Mouse (Mus musculus) CH12.LX (cell line): Measurements from ENCODE around the gene Ppm1n. TPM values are rescaled to one million over a fixed set of nuclear protein-coding genes. Genes with fewer than 3 reads are reported as not detected.
A peak's percentile ranks its signal among the peaks of the same experiment; 100 is the strongest.

Experiments used
- DNase-seq: peaks from one replicate; pipeline ENCODE4 v3.0.0-alpha.2; 2013; ENCODE audit errors: extremely low read depth
- H3K27ac ChIP-seq: 2 replicates; pipeline ENCODE4 v1.5.1; 2012; ENCODE audit warnings: low read depth, mild to moderate bottlenecking, control low read depth, moderate library complexity; ENCODE audit not compliant: insufficient read depth
- H3K27me3 ChIP-seq: replicated peaks from 2 replicates; pipeline ENCODE3; 2012; ENCODE audit warnings: inconsistent platforms
- H3K36me3 ChIP-seq, 2 experiments: replicated peaks in 1 of 2; 2 replicates each; pipeline versions ENCODE3 to v1.6.1; 2012; ENCODE audit warnings: inconsistent platforms in 1 of 2, low read length in 1 of 2, mild to moderate bottlenecking in 1 of 2, mixed read lengths in 1 of 2, moderate library complexity in 1 of 2; ENCODE audit not compliant: control insufficient read depth in 1 of 2, insufficient read depth in 1 of 2
- H3K4me1 ChIP-seq, 2 experiments: 2 replicates each; pipeline ENCODE4 v1.6.1; 2012; ENCODE audit warnings: inconsistent platforms in 1 of 2, moderate library complexity in 1 of 2; ENCODE audit not compliant: insufficient read depth in 2 of 2, control insufficient read depth in 1 of 2
- H3K4me2 ChIP-seq: 2 replicates; pipeline ENCODE4 v1.6.1; 2012; ENCODE audit warnings: low read depth, mild to moderate bottlenecking, control low read depth; ENCODE audit not compliant: poor library complexity, insufficient read depth, severe bottlenecking
- H3K4me3 ChIP-seq, 3 experiments: fragments of 150-350 bp in 1 of 3; sonication (generic) in 1 of 3; replicated peaks in 1 of 3; 2 replicates each; pipeline versions ENCODE3 to v1.5.1; 2011 to 2012; ENCODE audit warnings: low read depth in 2 of 3, low read length in 2 of 3, mild to moderate bottlenecking in 2 of 3, moderate library complexity in 2 of 3, control low read depth in 1 of 3, improper control_type of control experiment in 1 of 3, inconsistent platforms in 1 of 3, mixed read lengths in 1 of 3; ENCODE audit not compliant: poor library complexity in 1 of 3
- H3K79me2 ChIP-seq: replicated peaks from 2 replicates; pipeline ENCODE4 v1.6.1; 2012; ENCODE audit warnings: mild to moderate bottlenecking, moderate library complexity; ENCODE audit not compliant: control insufficient read depth, poor library complexity, insufficient read depth, severe bottlenecking; ENCODE audit errors: extremely low read depth
- H3K9ac ChIP-seq: 2 replicates; pipeline ENCODE4 v1.6.1; 2012; ENCODE audit warnings: low read depth, mild to moderate bottlenecking, control low read depth, moderate library complexity; ENCODE audit not compliant: insufficient read depth
- H3K9me3 ChIP-seq: replicated peaks from 2 replicates; pipeline ENCODE3; 2012; ENCODE audit warnings: low read length, inconsistent platforms, mixed read lengths
- BHLHE40 ChIP-seq: IDR thresholded peaks from 2 replicates; pipeline ENCODE4 v1.6.1; 2011; ENCODE audit warnings: mild to moderate bottlenecking, low read depth, low read length, improper control_type of control experiment
- CTCF ChIP-seq, 2 experiments: IDR thresholded peaks in 1 of 2; conservative IDR thresholded peaks in 1 of 2; 2 replicates each; pipeline ENCODE4 v1.5.1; 2011 to 2012; ENCODE audit warnings: low read depth in 2 of 2, low read length in 2 of 2, improper control_type of control experiment in 1 of 2, inconsistent platforms in 1 of 2, mild to moderate bottlenecking in 1 of 2, moderate library complexity in 1 of 2
- ELF1 ChIP-seq: IDR thresholded peaks from 2 replicates; pipeline ENCODE4 v1.6.1; 2014; ENCODE audit warnings: low read depth, mild to moderate bottlenecking, inconsistent platforms, low read length, improper control_type of control experiment
- EP300 ChIP-seq: IDR thresholded peaks from 2 replicates; pipeline ENCODE4 v1.6.1; 2011; ENCODE audit warnings: low read length, improper control_type of control experiment
- ETS1 ChIP-seq: conservative IDR thresholded peaks from 2 replicates; pipeline ENCODE4 v1.6.1; 2012; ENCODE audit warnings: low read depth, mild to moderate bottlenecking, inconsistent platforms, low read length, improper control_type of control experiment, moderate library complexity
- IRF4 ChIP-seq: IDR thresholded peaks from 2 replicates; pipeline ENCODE4 v1.6.1; 2014; ENCODE audit warnings: low read depth, mild to moderate bottlenecking, inconsistent platforms, low read length, improper control_type of control experiment
- JUND ChIP-seq: conservative IDR thresholded peaks from 2 replicates; pipeline ENCODE4 v1.6.1; 2011; ENCODE audit warnings: low read depth, low read length, improper control_type of control experiment
- MAFK ChIP-seq: IDR thresholded peaks from 2 replicates; pipeline ENCODE4 v1.6.1; 2011; ENCODE audit warnings: low read length, improper control_type of control experiment; ENCODE audit not compliant: insufficient replicate concordance
- MAX ChIP-seq: IDR thresholded peaks from 2 replicates; pipeline ENCODE4 v1.6.1; 2011; ENCODE audit warnings: low read length, improper control_type of control experiment
- MAZ ChIP-seq: IDR thresholded peaks from 2 replicates; pipeline ENCODE4 v1.6.1; 2012; ENCODE audit warnings: low read depth, mild to moderate bottlenecking, inconsistent platforms, low read length, improper control_type of control experiment, moderate library complexity
- MEF2A ChIP-seq: IDR thresholded peaks from 2 replicates; pipeline ENCODE4 v1.6.1; 2014; ENCODE audit warnings: low read depth, mild to moderate bottlenecking, inconsistent platforms, low read length, improper control_type of control experiment, borderline replicate concordance
- MYC ChIP-seq: IDR thresholded peaks from 2 replicates; pipeline ENCODE4 v1.6.1; 2011; ENCODE audit warnings: low read depth, mild to moderate bottlenecking, improper control_type of control experiment, low read length
- NRF1 ChIP-seq: IDR thresholded peaks from 2 replicates; pipeline ENCODE4 v1.6.1; 2014; ENCODE audit warnings: low read depth, mild to moderate bottlenecking, inconsistent platforms, low read length, improper control_type of control experiment, moderate library complexity
- PAX5 ChIP-seq: IDR thresholded peaks from 2 replicates; pipeline ENCODE4 v1.6.1; 2012; ENCODE audit warnings: low read length, inconsistent platforms, mixed read lengths
- SMC3 ChIP-seq: IDR thresholded peaks from 2 replicates; pipeline ENCODE4 v1.6.1; 2011; ENCODE audit warnings: low read depth, low read length, improper control_type of control experiment
- TBP ChIP-seq: conservative IDR thresholded peaks from 2 replicates; pipeline ENCODE4 v1.6.1; 2011; ENCODE audit warnings: low read depth, low read length, improper control_type of control experiment
- TCF12 ChIP-seq: IDR thresholded peaks from 2 replicates; pipeline ENCODE4 v1.6.1; 2014; ENCODE audit warnings: low read depth, mild to moderate bottlenecking, inconsistent platforms, low read length, improper control_type of control experiment
- UBTF ChIP-seq: IDR thresholded peaks from 2 replicates; pipeline ENCODE4 v1.6.1; 2012; ENCODE audit warnings: low read depth, mild to moderate bottlenecking, inconsistent platforms, low read length, improper control_type of control experiment, moderate library complexity
- USF1 ChIP-seq: IDR thresholded peaks from 2 replicates; pipeline ENCODE4 v1.6.1; 2014; ENCODE audit warnings: low read depth, mild to moderate bottlenecking, inconsistent platforms, low read length, improper control_type of control experiment
- USF2 ChIP-seq: conservative IDR thresholded peaks from 2 replicates; pipeline ENCODE4 v1.6.1; 2011; ENCODE audit warnings: low read depth, low read length, improper control_type of control experiment
- ZC3H11A ChIP-seq: IDR thresholded peaks from 2 replicates; pipeline ENCODE4 v1.6.1; 2012; ENCODE audit warnings: low read depth, mild to moderate bottlenecking, inconsistent platforms, low read length, improper control_type of control experiment
- ZKSCAN1 ChIP-seq: IDR thresholded peaks from 2 replicates; pipeline ENCODE4 v1.6.1; 2012; ENCODE audit warnings: low read depth, inconsistent platforms, low read length, improper control_type of control experiment, borderline replicate concordance
- dilution Hi-C: fragments of 300-500 bp; cut with MboI; formaldehyde crosslinking; loops from 2 replicates; pipeline ENCODE4 v1.14.3; 2020; ENCODE audit warnings: low sequenced_read_pairs; ENCODE audit not compliant: extremely low pct_unique_long_range_greater_than_20kb, extremely low pct_ligation_motif_present
- in situ Hi-C: fragments of 300-500 bp; cut with MboI; formaldehyde crosslinking; loops from 3 replicates; pipeline ENCODE4 v1.14.3; 2019; ENCODE audit warnings: low sequenced_read_pairs, low pct_ligation_motif_present, low pct_unique_long_range_greater_than_20kb, mixed read lengths
- polyA plus RNA-seq: library from polyadenylated mRNA; unstranded; fragments of >175 nt; gene quantifications from 2 replicates; pipeline ENCODE4 v1.2.1, GENCODE M21; 2012; ENCODE audit warnings: low read depth; ENCODE audit not compliant: insufficient read length
- total RNA-seq, 2 experiments: library from RNA; depleted of rRNA; stranded (reverse); fragments of 300-350 nt in 1 of 2; fragments of >200 nt in 1 of 2; gene quantifications; 2 replicates each; pipeline ENCODE4 v1.2.3; 2012 to 2014

Gene Ppm1n
- total and polyA plus RNA-seq, 3 experiments = not detected

- no peak overlapping the region for H3K9ac ChIP-seq
- H3K27me3 ChIP-seq = peaks cover 78% of the 10 kb centered on the region
- H3K4me3 ChIP-seq = no peak overlapping the region
- H3K27ac ChIP-seq = no peak overlapping the region
- peaks cover 19 to 60% of the 10 kb centered on the region in 2 experiments for H3K4me1 ChIP-seq
- no peaks in the 10 kb centered on the region for H3K79me2 ChIP-seq
- TF ChIP-seq TBP (no peak), ZC3H11A (no peak)
- TF ChIP-seq, all 38 proteins: peak for 0
- dilution Hi-C loops = no loop called here
- Histone ChIP-seq H3K4me2 (no peak overlapping the region), H3K9me3 (peaks cover 25% of the 10 kb centered on the region), H3K36me3 (no peaks in the 10 kb centered on the region)
- in situ Hi-C loops = no loop called here
- DNase-seq = no peak
Measured at GRCm38 (mm10) chr7:19324221-19324620, 44.4 kb upstream of the Ppm1n start.

GRCm38 (mm10) chr7:19322489-19322888 lies 42.6 kb upstream of the Ppm1n start:
- TF ChIP-seq TCF12 = no peak
- TF ChIP-seq EP300 = no peak
- TF ChIP-seq ZC3H11A = no peak
- TF ChIP-seq MAZ = no peak
- TF ChIP-seq MEF2A = no peak
- no peak for TF ChIP-seq CTCF (conservative IDR thresholded peaks at IDR 0.05 in 1 of 2, IDR thresholded peaks at IDR 0.05 in 1 of 2; ENCODE audit: low read depth in 2 of 2, low read length in 2 of 2)
- no peak for TF ChIP-seq PAX5
- no peak for TF ChIP-seq USF1
- no peak for TF ChIP-seq JUND
- no peak for TF ChIP-seq ELF1
- TF ChIP-seq MAX = no peak
- TF ChIP-seq SMC3 = no peak
- TF ChIP-seq, all 38 proteins: peak for 0
- DNase-seq = no peak
- H3K27me3 ChIP-seq = peaks cover 80% of the 10 kb centered on the region
- in situ Hi-C loops (no loop called here), dilution Hi-C loops (no loop called here)
- no peak overlapping the region for H3K9ac ChIP-seq
- H3K79me2 ChIP-seq = no peaks in the 10 kb centered on the region
- peaks cover 12% of the 10 kb centered on the region for H3K9me3 ChIP-seq
- H3K36me3 ChIP-seq = no peaks in the 10 kb centered on the region
- no peak overlapping the region for H3K27ac ChIP-seq
- H3K4me3 ChIP-seq = no peak overlapping the region
- peaks cover 21 to 64% of the 10 kb centered on the region in 2 experiments for H3K4me1 ChIP-seq
- H3K4me2 ChIP-seq = no peak overlapping the region

GRCm38 (mm10) chr7:19321464-19321863 lies 41.6 kb upstream of the Ppm1n start:
- Histone ChIP-seq H3K27me3 (peaks cover 80% of the 10 kb centered on the region), H3K4me1 (peaks cover 19 to 57% of the 10 kb centered on the region in 2 experiments)
- no peak for TF ChIP-seq UBTF
- TF ChIP-seq PAX5 = no peak
- no peak for TF ChIP-seq ZKSCAN1
- no peak for TF ChIP-seq EP300
- no peak for TF ChIP-seq TCF12
- TF ChIP-seq ELF1 = peak; percentile 75
- TF ChIP-seq ETS1 = peak; percentile 94
- TF ChIP-seq NRF1 = no peak
- TF ChIP-seq MYC = no peak
- TF ChIP-seq BHLHE40 = peak; percentile 48; the same call in 1 of the 2 replicates
- TF ChIP-seq MAZ = no peak
- TF ChIP-seq IRF4 = peak; percentile 26; the same call in 1 of the 2 replicates
- TF ChIP-seq TBP = no peak
- TF ChIP-seq MEF2A = no peak; the same call in 1 of the 2 replicates
- no peak for TF ChIP-seq MAFK
- no peak for TF ChIP-seq MAX
- no peak for TF ChIP-seq USF2

More at GRCm38 (mm10) chr7:19321464-19321863, 41.6 kb upstream of the Ppm1n start:
- Histone ChIP-seq H3K27ac (no peak overlapping the region), H3K79me2 (no peaks in the 10 kb centered on the region), H3K9ac (no peak overlapping the region), H3K4me2 (no peak overlapping the region), H3K36me3 (no peaks in the 10 kb centered on the region), H3K4me3 (no peak overlapping the region), H3K9me3 (peaks cover 12% of the 10 kb centered on the region)
- in situ Hi-C loops (no loop called here), dilution Hi-C loops (no loop called here)
- peak; percentile 78 for DNase-seq
